Mouse (Mus musculus) cerebellum, adult 11 months (tissue): ENCODE results near the gene Upk2.

Experiments used
- DNase-seq: peaks from one replicate; pipeline ENCODE4 v3.0.0; 2022

Gene Upk2

GRCm38 (mm10) chr9:44454891-44455220 is at the start of gene Upk2:
Upk2 (minus strand) TSS chr9:44454976.
- no peak for DNase-seq

GRCm38 (mm10) chr9:44502006-44502405 is 47.2 kb upstream of the Upk2 start:
- DNase-seq = peak; percentile 87

- DNase-seq = no peak
Observed at GRCm38 (mm10) chr9:44501206-44501879, 46.6 kb upstream of the Upk2 start.

- peak; percentile 34 for DNase-seq
Observed at GRCm38 (mm10) chr9:44500638-44501175, 45.9 kb upstream of the Upk2 start.

- DNase-seq = peak; percentile 28
Observed at GRCm38 (mm10) chr9:44500163-44500533, 45.4 kb upstream of the Upk2 start.

- DNase-seq = peak; percentile 67
Observed at GRCm38 (mm10) chr9:44499356-44500162, 44.8 kb upstream of the Upk2 start.

- DNase-seq = peak; percentile 54
Observed at GRCm38 (mm10) chr9:44498421-44499355, 43.9 kb upstream of the Upk2 start.

- peak; percentile 38 for DNase-seq
Observed at GRCm38 (mm10) chr9:44497624-44498377, 43.0 kb upstream of the Upk2 start.

GRCm38 (mm10) chr9:44496803-44497461 is 42.2 kb upstream of the Upk2 start:
- DNase-seq = peak; percentile 16

GRCm38 (mm10) chr9:44495810-44496344 is 41.1 kb upstream of the Upk2 start:
- no peak for DNase-seq

GRCm38 (mm10) chr9:44494863-44495809 is 40.4 kb upstream of the Upk2 start:
- peak; percentile 43 for DNase-seq

GRCm38 (mm10) chr9:44494261-44494862 is 39.6 kb upstream of the Upk2 start:
- peak; percentile 45 for DNase-seq

- DNase-seq = peak; percentile 59
Observed at GRCm38 (mm10) chr9:44492631-44493461, 38.1 kb upstream of the Upk2 start.

- no peak for DNase-seq
Observed at GRCm38 (mm10) chr9:44491351-44491750, 36.6 kb upstream of the Upk2 start.

GRCm38 (mm10) chr9:44490086-44490967 is 35.6 kb upstream of the Upk2 start:
- DNase-seq = peak; percentile 35

- peak; percentile 54 for DNase-seq
Observed at GRCm38 (mm10) chr9:44489651-44490085, 34.9 kb upstream of the Upk2 start.

- peak; percentile 45 for DNase-seq
Observed at GRCm38 (mm10) chr9:44488855-44489381, 34.1 kb upstream of the Upk2 start.
